Mouse (Mus musculus) limb, embryonic 14.5 days (tissue): ENCODE measurements at regions not wholly inside any gene's neighbourhood (a gene's known extent, or its start where the extent isn't known, plus 50 kb on each side); places are given as distances from the start of the nearest gene placed in this dataset.

ENCODE experiments used
- ATAC-seq: fragments of 200-750 bp; cut with Nextera tagmentation; 2 replicates; pipeline ENCODE4 v1.8.0; 2017; ENCODE audit warnings: low read depth, moderate number of reproducible peaks, moderate TSS enrichment; ENCODE audit not compliant: low FRiP score
- DNase-seq: peaks from one replicate; pipeline ENCODE4 v3.0.0-alpha.2; 2015; ENCODE audit warnings: low spot score
- H3K27ac ChIP-seq: fragments of 300-500 bp; sonication (generic); replicated peaks from 2 replicates; pipeline ENCODE4 v1.5.1; 2014; ENCODE audit warnings: low read depth, mild to moderate bottlenecking, low read length, moderate library complexity, mixed read lengths
- H3K27me3 ChIP-seq: fragments of 300-500 bp; sonication (generic); 2 replicates; pipeline ENCODE4 v1.6.1; 2014; ENCODE audit warnings: low read length, mixed read lengths; ENCODE audit not compliant: control insufficient read depth, insufficient read depth
- H3K36me3 ChIP-seq: fragments of 300-500 bp; sonication (generic); 2 replicates; pipeline ENCODE4 v1.6.1; 2014; ENCODE audit warnings: mild to moderate bottlenecking, low read length, moderate library complexity, mixed read lengths; ENCODE audit not compliant: control insufficient read depth, insufficient read depth
- H3K4me1 ChIP-seq: fragments of 300-500 bp; sonication (generic); 2 replicates; pipeline ENCODE4 v1.6.1; 2014; ENCODE audit warnings: antibody characterized with exemption, low read length, mixed read lengths; ENCODE audit not compliant: control insufficient read depth, insufficient read depth
- H3K4me2 ChIP-seq: fragments of 300-500 bp; sonication (generic); replicated peaks from 2 replicates; pipeline ENCODE4 v1.6.1; 2014; ENCODE audit warnings: low read depth, mild to moderate bottlenecking, low read length, moderate library complexity; ENCODE audit not compliant: severe bottlenecking
- H3K4me3 ChIP-seq: fragments of 300-500 bp; sonication (generic); replicated peaks from 2 replicates; pipeline ENCODE4 v1.5.1; 2014; ENCODE audit warnings: low read length
- H3K9ac ChIP-seq: fragments of 300-500 bp; sonication (generic); 2 replicates; pipeline ENCODE4 v1.6.1; 2014; ENCODE audit warnings: mild to moderate bottlenecking, low read depth, low read length, moderate library complexity; ENCODE audit not compliant: severe bottlenecking
- H3K9me3 ChIP-seq: fragments of 300-500 bp; sonication (generic); 2 replicates; pipeline ENCODE4 v1.6.1; 2016; ENCODE audit warnings: low read length; ENCODE audit not compliant: control insufficient read depth
- POLR2A ChIP-seq: fragments of 200-500 bp; IDR thresholded peaks from 2 replicates; pipeline ENCODE4 v1.8.0; 2012; ENCODE audit warnings: inconsistent platforms, mild to moderate bottlenecking, moderate library complexity, borderline replicate concordance; ENCODE audit not compliant: insufficient read depth, insufficient read length; ENCODE audit errors: extremely low read depth
- WGBS: fragments of 180-500 bp; shearing (Covaris S2); extraction: QIAGEN DNeasy Blood & Tissue Kit; methylation state at CpG from one replicate; pipeline ENCODE4 v1.1.7; 2014; 5-methylcytosine and 5-hydroxymethylcytosine counted together

GRCm38 (mm10) chr3:51036700-51037306 lies 187.4 kb upstream of the Noct start:
- 58% methylated on average over 17 of the region's 17 CpGs for WGBS
- DNase-seq (no peak), ATAC-seq (no peak)
- no peak for TF ChIP-seq POLR2A
- Histone ChIP-seq H3K4me2 (no peak overlapping the region), H3K9ac (no peak overlapping the region), H3K36me3 (no peaks in the 10 kb centered on the region), H3K27ac (no peak overlapping the region), H3K27me3 (no peaks in the 10 kb centered on the region), H3K4me1 (peaks cover under 1% of the 10 kb centered on the region; the same call in 1 of the 2 replicates), H3K9me3 (no peaks in the 10 kb centered on the region), H3K4me3 (no peak overlapping the region)

DNA sequence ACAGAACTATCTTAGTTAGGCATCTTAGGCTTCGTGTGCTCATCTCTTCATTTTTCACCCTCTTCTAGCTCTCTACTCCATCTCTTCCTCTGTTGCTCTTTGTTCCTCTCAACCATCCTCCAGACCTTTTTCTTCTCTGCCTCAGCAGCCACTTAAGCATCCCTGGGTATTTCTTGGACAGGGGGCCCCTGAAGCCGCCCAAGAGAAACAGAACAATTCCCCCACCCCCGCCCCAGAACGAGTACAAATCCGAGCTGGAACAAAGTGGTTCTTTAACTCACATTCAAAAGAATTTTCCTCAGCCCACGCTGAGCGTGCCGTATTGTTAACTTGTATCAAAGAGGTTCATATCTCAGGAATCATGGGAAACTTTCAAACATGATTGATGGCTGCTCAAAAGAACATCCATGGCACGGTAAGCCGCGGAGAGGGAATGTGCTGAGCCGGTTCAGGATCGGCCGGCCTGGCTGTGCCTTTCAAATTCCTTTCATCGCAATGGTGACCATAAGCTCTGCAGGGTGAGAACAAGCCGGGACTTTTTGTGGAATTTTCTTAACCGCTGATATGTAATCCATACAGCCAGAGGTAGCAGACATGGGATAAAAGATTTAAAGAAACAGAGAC lies 181.9 kb upstream of the Noct start:
- no peaks in the 10 kb centered on the region for H3K9me3 ChIP-seq
- H3K36me3 ChIP-seq: no peaks in the 10 kb centered on the region
- no peak overlapping the region for H3K4me3 ChIP-seq
- 0 out of 2 replicates have a peak overlapping the region, but pooled peaks have one; percentile 1 for H3K4me2 ChIP-seq
- H3K27me3 ChIP-seq: no peaks in the 10 kb centered on the region
- ATAC-seq: no peak
- TF ChIP-seq POLR2A: no peak
- H3K27ac ChIP-seq: peak overlapping the region; percentile 35; the same call in 1 of the 2 replicates
- no peaks in the 10 kb centered on the region for H3K4me1 ChIP-seq
- no peak for DNase-seq
- H3K9ac ChIP-seq: no peak overlapping the region
- 61% methylated on average over 17 of the region's 17 CpGs for WGBS

- Histone ChIP-seq H3K36me3 (no peaks in the 10 kb centered on the region), H3K4me3 (no peak overlapping the region), H3K9ac (no peak overlapping the region), H3K27ac (no peak overlapping the region), H3K27me3 (no peaks in the 10 kb centered on the region), H3K4me1 (no peaks in the 10 kb centered on the region; the same call in 1 of the 2 replicates), H3K4me2 (no peak overlapping the region), H3K9me3 (peaks cover 5% of the 10 kb centered on the region; the same call in 1 of the 2 replicates)
- ATAC-seq (no peak), DNase-seq (no peak)
- 99% methylated on average over 3 of the region's 3 CpGs for WGBS
- TF ChIP-seq POLR2A: no peak
Observed at GRCm38 (mm10) chr3:51048739-51049138, 175.5 kb upstream of the Noct start.

GRCm38 (mm10) chr3:51050156-51050555 lies 174.1 kb upstream of the Noct start:
- ATAC-seq: no peak
- H3K9me3 ChIP-seq: peaks cover 5% of the 10 kb centered on the region; the same call in 1 of the 2 replicates
- 86% methylated on average over 1 of the region's 1 CpGs for WGBS
- no peak overlapping the region for H3K27ac ChIP-seq
- no peaks in the 10 kb centered on the region; the same call in 1 of the 2 replicates for H3K4me1 ChIP-seq
- TF ChIP-seq POLR2A: no peak
- no peaks in the 10 kb centered on the region for H3K27me3 ChIP-seq
- H3K36me3 ChIP-seq: no peaks in the 10 kb centered on the region
- DNase-seq: no peak
- H3K4me2 ChIP-seq: no peak overlapping the region
- no peak overlapping the region for H3K4me3 ChIP-seq
- H3K9ac ChIP-seq: no peak overlapping the region

GRCm38 (mm10) chr3:51055004-51055403 lies 169.2 kb upstream of the Noct start:
- Histone ChIP-seq H3K9ac (no peak overlapping the region), H3K4me1 (no peaks in the 10 kb centered on the region), H3K36me3 (no peaks in the 10 kb centered on the region), H3K4me3 (no peak overlapping the region), H3K9me3 (peaks cover 2% of the 10 kb centered on the region; the same call in 1 of the 2 replicates), H3K4me2 (no peak overlapping the region), H3K27me3 (no peaks in the 10 kb centered on the region), H3K27ac (no peak overlapping the region)
- TF ChIP-seq POLR2A: no peak
- 61% methylated on average over 8 of the region's 8 CpGs for WGBS
- DNase-seq: no peak
- ATAC-seq: no peak

- Histone ChIP-seq H3K9me3 (no peaks in the 10 kb centered on the region), H3K27me3 (no peaks in the 10 kb centered on the region), H3K27ac (no peak overlapping the region), H3K4me3 (no peak overlapping the region), H3K4me2 (no peak overlapping the region), H3K4me1 (peaks cover 16% of the 10 kb centered on the region), H3K36me3 (no peaks in the 10 kb centered on the region), H3K9ac (no peak overlapping the region)
- no peak for TF ChIP-seq POLR2A
- WGBS: 22% methylated on average over 4 of the region's 4 CpGs
- ATAC-seq (peak; percentile 24; the same call in 1 of the 2 replicates), DNase-seq (no peak)
Observed at GRCm38 (mm10) chr3:51064201-51064600, 160.0 kb upstream of the Noct start.
